ENCODE assay signal across 9 mouse cellular contexts in genomic region chr16:21210204-21210603, GRCm38 (mm10). TPM values are rescaled to one million over a fixed set of nuclear protein-coding genes. Genes with fewer than 3 reads are reported as not detected.
DNase-seq lines count a peak whose midpoint lies in the region; ATAC-seq and TF ChIP-seq lines count a peak whose summit lies in the region.
"Had no signal": no experiment of that assay in that cellular context is flagged by ENCODE, and none has a peak within 500 bp of the region (broad histone marks: within the 10 kb centered on the region; RNA-seq: fewer than 3 reads in every experiment).

No protein-coding gene starts in this region.

- H3K27ac ChIP-seq in gastrocnemius, adult 2 months: peak overlapping the region; percentile 83
- peak overlapping the region; percentile 82 for H3K27ac ChIP-seq in neural tube, embryonic 11.5 days (ENCODE audit: low read depth, low read length)
- H3K27ac ChIP-seq in limb, embryonic 12.5 days: peak overlapping the region; percentile 98
- H3K27ac ChIP-seq in stomach, embryonic 16.5 days (ENCODE audit: low read length): peak overlapping the region; percentile 98

- H3K27me3 ChIP-seq in neural tube, embryonic 11.5 days (ENCODE audit: control insufficient read depth, insufficient read depth, low read length): 0 out of 2 replicates have a peak, but pooled peaks cover 3% of the 10 kb centered on the region
- H3K27me3 ChIP-seq in limb, embryonic 12.5 days: no peaks in the 10 kb centered on the region
- H3K27me3 ChIP-seq in stomach, embryonic 16.5 days (ENCODE audit: control insufficient read depth, insufficient read depth, low read length): no peaks in the 10 kb centered on the region

- ATAC-seq in neural tube, embryonic 11.5 days (ENCODE audit: insufficient read depth, low FRiP score, low TSS enrichment): no peak
- no peak for ATAC-seq in limb, embryonic 12.5 days (ENCODE audit: insufficient number of reproducible peaks, insufficient read depth, low FRiP score, low TSS enrichment, low read depth)
- ATAC-seq in stomach, embryonic 16.5 days (ENCODE audit: insufficient read depth, low FRiP score): no peak

- H3K9ac ChIP-seq in neural tube, embryonic 11.5 days (ENCODE audit: low read length): peak overlapping the region; percentile 53; the same call in 1 of the 2 replicates
- H3K9ac ChIP-seq in limb, embryonic 12.5 days (replicated peaks): peak overlapping the region; percentile 44
- peak overlapping the region; percentile 74 for H3K9ac ChIP-seq in stomach, embryonic 16.5 days (ENCODE audit: low read length)

- H3K4me1 ChIP-seq in neural tube, embryonic 11.5 days (ENCODE audit: control insufficient read depth, insufficient read depth, low read length): peaks cover 35% of the 10 kb centered on the region
- H3K4me1 ChIP-seq in limb, embryonic 12.5 days (replicated peaks): peaks cover 81% of the 10 kb centered on the region
- H3K4me1 ChIP-seq in stomach, embryonic 16.5 days (ENCODE audit: control insufficient read depth, insufficient read depth, low read length): peaks cover 72% of the 10 kb centered on the region

- H3K4me2 ChIP-seq in neural tube, embryonic 11.5 days (ENCODE audit: low read depth): peak overlapping the region; percentile 59
- H3K4me2 ChIP-seq in limb, embryonic 12.5 days: peak overlapping the region; percentile 97
- H3K4me2 ChIP-seq in stomach, embryonic 16.5 days (ENCODE audit: low read depth, low read length): peak overlapping the region; percentile 76

- H3K36me3 ChIP-seq in neural tube, embryonic 11.5 days (ENCODE audit: control insufficient read depth, insufficient read depth, low read length): peaks cover 6% of the 10 kb centered on the region
- peaks cover 46% of the 10 kb centered on the region for H3K36me3 ChIP-seq in limb, embryonic 12.5 days
- H3K36me3 ChIP-seq in stomach, embryonic 16.5 days (ENCODE audit: control insufficient read depth, insufficient read depth, low read length): peaks cover 8% of the 10 kb centered on the region

- peak overlapping the region; percentile 68 for H3K4me3 ChIP-seq in gastrocnemius, adult 2 months
- peak overlapping the region; percentile 33; the same call in 1 of the 2 replicates for H3K4me3 ChIP-seq in neural tube, embryonic 11.5 days (ENCODE audit: low read depth, low read length)
- peak overlapping the region; percentile 40 for H3K4me3 ChIP-seq in limb, embryonic 12.5 days (replicated peaks)
- H3K4me3 ChIP-seq in stomach, embryonic 16.5 days (replicated peaks; ENCODE audit: low read length): peak overlapping the region; percentile 48

- intact Hi-C loops in gastrocnemius, adult 2 months (cut with DNase I): no loop called here

- TF ChIP-seq CTCF in gastrocnemius, adult 2 months (IDR thresholded peaks at IDR 0.05): no peak

- no peaks in the 10 kb centered on the region for H3K9me3 ChIP-seq in neural tube, embryonic 11.5 days (ENCODE audit: control insufficient read depth, low read length)
- H3K9me3 ChIP-seq in limb, embryonic 12.5 days: no peaks in the 10 kb centered on the region
- no peaks in the 10 kb centered on the region for H3K9me3 ChIP-seq in stomach, embryonic 16.5 days (replicated peaks; ENCODE audit: control insufficient read depth, low read length)

- WGBS in neural tube, embryonic 11.5 days: 18% methylated on average over 5 of the region's 5 CpGs
- whole genome bisulfite sequencing in limb, embryonic 12.5 days: 12% methylated on average over 5 of the region's 5 CpGs
- 11% methylated on average over 5 of the region's 5 CpGs for WGBS in stomach, embryonic 16.5 days

- no peak for DNase-seq in gastrocnemius, adult 2 months
- no peak for DNase-seq in gastrocnemius, adult 18-20 months (ENCODE audit: low spot score)
- no peak for DNase-seq in neural tube, embryonic 11.5 days (ENCODE audit: low spot score)
- DNase-seq in neural tube, embryonic 10.5 days (ENCODE audit: extremely low spot score, low spot score): no peak
- no peak for DNase-seq in cerebellum, adult 11-12 months
- no peak for DNase-seq in thymus, postnatal 0 days (ENCODE audit: low spot score)

RNA-seq across cellular contexts. Expression of gene Ephb3, which starts 5.6 kb away (rescaled TPM):
- total RNA-seq in gastrocnemius, adult 2 months (2021): under 1 TPM; 0.59 to 0.84 TPM
- total RNA-seq in gastrocnemius, adult 18-20 months (2021): under 1 TPM; 0.23 to 0.64 TPM
- 15.1 and 15.5 TPM in 2 replicates for polyA plus RNA-seq in neural tube, embryonic 11.5 days (2014; fragmentation: Nextera tagmentation; extraction: Ambion mirVana)
- 55.4 and 62.7 TPM in 2 replicates for polyA plus RNA-seq in limb, embryonic 12.5 days (2016; fragmentation: Nextera tagmentation; extraction: Ambion mirVana)
- polyA plus RNA-seq in stomach, embryonic 16.5 days (2015; fragmentation: Nextera tagmentation; extraction: Ambion mirVana): 20.6 and 22.1 TPM in 2 replicates
- 0.83 and 0.90 TPM in 2 replicates for polyA plus RNA-seq in thymus, postnatal 0 days (2015; fragmentation: Nextera tagmentation; extraction: Ambion mirVana)

RNA-seq across cellular contexts. Expression of gene Teddm3, which starts 56.4 kb away (rescaled TPM):
- total RNA-seq in gastrocnemius, adult 2 months (2021): not detected
- not detected for total RNA-seq in gastrocnemius, adult 18-20 months (2021)
- polyA plus RNA-seq in neural tube, embryonic 11.5 days (2014; fragmentation: Nextera tagmentation; extraction: Ambion mirVana): not detected in 2 replicates
- polyA plus RNA-seq in limb, embryonic 12.5 days (2016; fragmentation: Nextera tagmentation; extraction: Ambion mirVana): not detected in 2 replicates
- 14.0 and 32.4 TPM in 2 replicates for polyA plus RNA-seq in stomach, embryonic 16.5 days (2015; fragmentation: Nextera tagmentation; extraction: Ambion mirVana)
- 0.38 and 0.49 TPM in 2 replicates for polyA plus RNA-seq in thymus, postnatal 0 days (2015; fragmentation: Nextera tagmentation; extraction: Ambion mirVana)
- total RNA-seq: gastrocnemius, postnatal 25 days had no signal

Comparison
In these comparisons a context has a peak if more than half of its experiments do, and no peak if none do; other contexts are left out.
1. RNA of gene Teddm3, which starts 56.4 kb away (polyA plus RNA-seq): 14.0 to 32.4 TPM in stomach, embryonic 16.5 days; 0.38 to 0.49 TPM in thymus, postnatal 0 days, not detected in neural tube, embryonic 11.5 days and not detected in limb, embryonic 12.5 days; every median in the first group is over 10 times any median in the second.
2. Peak in every context shown above with its lines, with median percentiles within 50 percentile points of each other: H3K27ac ChIP-seq, H3K4me3 ChIP-seq, H3K4me2 ChIP-seq and H3K9ac ChIP-seq.